Mouse (Mus musculus): Measurements from ENCODE around the gene Supt6. TPM values are rescaled to one million over a fixed set of nuclear protein-coding genes. Genes with fewer than 3 reads are reported as not detected.

The Supt6 gene
- total and polyA plus RNA-seq, 3 experiments = 39.6 to 93.2 (median 59.8) TPM

DNA sequence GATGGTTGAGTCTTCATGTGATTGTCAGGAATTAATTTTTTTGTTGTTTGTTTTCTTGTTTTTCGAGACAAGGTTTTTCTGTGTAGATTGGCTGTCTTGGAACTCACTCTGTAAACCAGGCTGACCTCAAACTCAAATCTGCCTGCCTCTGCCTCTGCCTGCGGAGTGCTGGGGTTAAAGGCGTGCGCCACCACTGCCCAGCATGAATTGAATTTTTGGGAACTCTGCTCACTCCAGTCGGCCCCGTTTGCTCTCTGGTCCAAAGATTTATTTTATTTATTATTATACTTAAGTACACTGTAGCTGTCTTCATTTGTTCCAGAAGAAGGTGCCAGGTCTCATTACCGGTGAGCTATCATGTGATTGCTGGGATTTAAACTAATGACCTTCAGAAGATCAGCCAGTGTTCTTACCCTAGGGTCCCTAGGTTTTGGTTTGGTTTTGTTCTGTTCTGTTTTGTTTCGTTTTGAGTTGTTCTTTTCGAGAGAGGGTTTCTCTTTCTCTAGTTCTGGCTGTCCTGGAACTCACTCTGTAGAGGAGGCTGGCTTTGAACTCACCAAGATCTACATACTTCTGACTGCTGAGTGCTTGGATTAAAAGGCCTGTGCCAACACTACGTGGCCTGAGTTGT lies 61.8 kb downstream of the Supt6 start:
- Histone ChIP-seq H3K4me3 (ENCODE audit: control insufficient read depth in 1 of 2, insufficient read depth in 1 of 2, low read depth in 2 of 2, low read length in 2 of 2) (peak overlapping the region; percentile 58 to 72), H3K27ac (ENCODE audit: control insufficient read depth, low read depth, low read length) (peak overlapping the region; percentile 51), H3K36me3 (ENCODE audit: control insufficient read depth in 1 of 2, insufficient read depth in 2 of 2, low read length in 2 of 2) (peaks cover 12 to 34% of the 10 kb centered on the region in 2 experiments), H3K27me3 (ENCODE audit: control insufficient read depth in 1 of 2, insufficient read depth in 2 of 2, low read length in 2 of 2) (peaks cover 0 to 5% of the 10 kb centered on the region in 2 experiments; a peak in 1 of 4 replicates), H3K9ac (ENCODE audit: control insufficient read depth, low read depth, low read length, poor library complexity, severe bottlenecking) (peak overlapping the region; percentile 76), H3K4me1 (ENCODE audit: control insufficient read depth in 1 of 2, insufficient read depth in 2 of 2, low read length in 2 of 2) (peaks cover 4 to 19% of the 10 kb centered on the region in 2 experiments; a peak in 3 of 4 replicates), H3K9me3 (replicated peaks; ENCODE audit: insufficient read depth, low read length) (no peaks in the 10 kb centered on the region), H3K79me2 (ENCODE audit: control insufficient read depth, insufficient read depth, low read length, poor library complexity) (peaks cover 30% of the 10 kb centered on the region)
- TF ChIP-seq USF1 (IDR thresholded peaks at IDR 0.05; ENCODE audit: low read depth, low read length) (peak; percentile 48), CHD2 (IDR thresholded peaks at IDR 0.05; ENCODE audit: low read length) (no peak), ETS1 (IDR thresholded peaks at IDR 0.05; ENCODE audit: low read depth, low read length) (no peak), MAFK (IDR thresholded peaks at IDR 0.05; ENCODE audit: borderline replicate concordance, low read depth, low read length) (no peak), BHLHE40 (IDR thresholded peaks at IDR 0.05; ENCODE audit: borderline replicate concordance, low read depth, low read length) (no peak), MXI1 (IDR thresholded peaks at IDR 0.05; ENCODE audit: low read depth, low read length) (0 out of 2 replicates have a peak, but pooled peaks have one; percentile 20), CTCF (IDR thresholded peaks at IDR 0.05 in 2 of 3, conservative IDR thresholded peaks at IDR 0.05 in 1 of 3; ENCODE audit: control insufficient read depth in 1 of 3, insufficient read depth in 1 of 3, low read depth in 2 of 3, low read length in 3 of 3, poor library complexity in 1 of 3, severe bottlenecking in 1 of 3) (0 out of 6 replicates have a peak, but pooled peaks of 1 of the 3 experiments have one; percentile 8), POLR2AphosphoS2 (IDR thresholded peaks at IDR 0.05; ENCODE audit: low read length) (no peak), ZNF384 (IDR thresholded peaks at IDR 0.05; ENCODE audit: low read depth, low read length) (peak; percentile 5; the same call in 1 of the 2 replicates), KAT2A (conservative IDR thresholded peaks at IDR 0.05; ENCODE audit: low read depth, low read length) (no peak), MAX (IDR thresholded peaks at IDR 0.05; ENCODE audit: low read length) (no peak)
- peak; percentile 60 for DNase-seq (ENCODE audit: low read depth, low spot score)

DNA sequence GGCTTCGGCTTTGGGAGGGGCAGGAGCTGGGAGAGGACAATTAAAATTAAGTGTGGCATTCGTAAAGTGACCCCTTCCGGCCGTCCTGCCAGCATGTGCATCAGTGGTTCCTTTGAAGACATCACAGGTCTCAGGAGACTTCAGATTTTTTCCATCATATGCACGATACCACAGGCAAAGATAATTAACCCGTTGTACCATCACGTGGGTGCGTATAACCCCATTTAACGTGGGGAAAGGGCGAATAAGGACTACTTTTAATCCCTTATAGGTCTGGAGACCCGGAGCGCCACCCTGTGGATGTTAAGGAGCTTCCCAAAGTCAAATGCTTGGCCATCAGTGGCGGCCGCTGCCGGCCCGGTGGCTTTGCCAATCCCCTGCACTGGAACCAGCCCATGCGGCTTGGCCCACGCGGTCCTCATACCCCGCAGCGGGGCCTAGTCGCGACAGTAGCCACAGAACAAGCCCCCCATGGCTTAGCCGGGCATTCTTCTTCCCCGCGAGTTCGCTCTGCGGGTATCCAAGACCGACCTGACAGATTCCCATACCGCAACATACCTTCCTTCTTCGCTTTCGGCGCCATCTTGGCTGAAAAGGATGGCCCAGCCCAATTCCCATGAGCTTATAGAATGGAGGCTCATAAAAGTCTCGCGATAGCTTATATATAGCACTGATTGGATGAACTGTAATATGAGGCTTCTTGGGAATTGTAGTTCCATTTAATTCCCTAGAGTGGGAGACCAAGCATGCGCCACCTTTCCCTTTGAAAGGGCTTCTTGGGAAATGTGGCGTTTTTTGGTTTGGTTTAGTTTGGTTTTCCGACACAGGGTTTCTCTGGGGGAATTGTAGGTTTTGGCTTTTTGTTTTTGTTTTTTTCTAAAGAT lies 62.6 kb downstream of the Supt6 start, which contains the start of gene Rpl23a:
Gene Rpl23a, minus strand, starts transcription at position 624 of the 884 bp plus-strand sequence.
- H3K27ac ChIP-seq (ENCODE audit: control insufficient read depth, low read depth, low read length) = peak within 1 kb of the TSS; percentile 89
- H3K4me1 ChIP-seq (ENCODE audit: control insufficient read depth in 1 of 2, insufficient read depth in 2 of 2, low read length in 2 of 2) = peaks cover 4 to 19% of the 10 kb centered on the region in 2 experiments; a peak in 3 of 4 replicates
- H3K36me3 ChIP-seq (ENCODE audit: control insufficient read depth in 1 of 2, insufficient read depth in 2 of 2, low read length in 2 of 2) = peaks cover 12 to 34% of the 10 kb centered on the region in 2 experiments
- peak within 1 kb of the TSS; percentile 91 for H3K9ac ChIP-seq (ENCODE audit: control insufficient read depth, low read depth, low read length, poor library complexity, severe bottlenecking)
- peaks cover 31% of the 10 kb centered on the region for H3K79me2 ChIP-seq (ENCODE audit: control insufficient read depth, insufficient read depth, low read length, poor library complexity)
- peak; percentile 98 for DNase-seq (ENCODE audit: low read depth, low spot score)
- H3K4me3 ChIP-seq (ENCODE audit: control insufficient read depth in 1 of 2, insufficient read depth in 1 of 2, low read depth in 2 of 2, low read length in 2 of 2) = peak within 1 kb of the TSS; percentile 62 to 72
- H3K9me3 ChIP-seq (replicated peaks; ENCODE audit: insufficient read depth, low read length) = no peaks in the 10 kb centered on the region
- no peaks in the 10 kb centered on the region for H3K27me3 ChIP-seq (ENCODE audit: control insufficient read depth in 1 of 2, insufficient read depth in 2 of 2, low read length in 2 of 2)
- TF ChIP-seq ELF1 (IDR thresholded peaks at IDR 0.05; ENCODE audit: low read depth, low read length) (no peak), SMC3 (IDR thresholded peaks at IDR 0.05; ENCODE audit: low read depth, low read length) (0 out of 2 replicates have a peak, but pooled peaks have one; percentile 12), MAFK (IDR thresholded peaks at IDR 0.05; ENCODE audit: borderline replicate concordance, low read depth, low read length) (no peak), BHLHE40 (IDR thresholded peaks at IDR 0.05; ENCODE audit: borderline replicate concordance, low read depth, low read length) (no peak), USF2 (IDR thresholded peaks at IDR 0.05; ENCODE audit: borderline replicate concordance in 1 of 2, insufficient read depth in 1 of 2, low read depth in 1 of 2, low read length in 2 of 2) (no peak), TBP (IDR thresholded peaks at IDR 0.05; ENCODE audit: low read depth, low read length) (peak; percentile 99), HCFC1 (IDR thresholded peaks at IDR 0.05; ENCODE audit: low read depth, low read length) (peak; percentile 99), POLR2A (IDR thresholded peaks at IDR 0.05; ENCODE audit: control insufficient read depth in 1 of 2, insufficient read depth in 1 of 2, low read depth in 1 of 2, low read length in 2 of 2, poor library complexity in 1 of 2) (peak; percentile 89 to 99; a peak in 3 of 4 replicates), GABPA (IDR thresholded peaks at IDR 0.05; ENCODE audit: low read depth, low read length) (no peak), MEF2A (IDR thresholded peaks at IDR 0.05; ENCODE audit: extremely low read depth, insufficient replicate concordance, low read depth, low read length, poor library complexity, severe bottlenecking) (no peak), ZMIZ1 (IDR thresholded peaks at IDR 0.05; ENCODE audit: low read depth, low read length) (peak; percentile 98), GATA1 (IDR thresholded peaks at IDR 0.05; ENCODE audit: low read depth, low read length) (no peak; the same call in 1 of the 2 replicates), JUND (IDR thresholded peaks at IDR 0.05; ENCODE audit: low read depth, low read length) (no peak), MAX (IDR thresholded peaks at IDR 0.05; ENCODE audit: low read length) (peak; percentile 50), POLR2AphosphoS2 (IDR thresholded peaks at IDR 0.05; ENCODE audit: low read length) (peak; percentile 98), RAD21 (IDR thresholded peaks at IDR 0.05; ENCODE audit: low read depth, low read length) (no peak), ZKSCAN1 (IDR thresholded peaks at IDR 0.05; ENCODE audit: low read depth, low read length) (no peak), TAL1 (IDR thresholded peaks at IDR 0.05; ENCODE audit: low read length) (no peak), CHD1 (IDR thresholded peaks at IDR 0.05; ENCODE audit: low read depth, low read length) (peak; percentile 63; the same call in 1 of the 2 replicates), MXI1 (IDR thresholded peaks at IDR 0.05; ENCODE audit: low read depth, low read length) (peak; percentile 69; the same call in 1 of the 2 replicates), ETS1 (IDR thresholded peaks at IDR 0.05; ENCODE audit: low read depth, low read length) (no peak; the same call in 1 of the 2 replicates)
